Mouse (Mus musculus) liver, embryonic 14 days (tissue): Measurements from ENCODE around the gene Pih1d2. TPM values are rescaled to one million over a fixed set of nuclear protein-coding genes. Genes with fewer than 3 reads are reported as not detected.

Experiments used
- polyA plus RNA-seq: library from polyadenylated mRNA; depleted of rRNA; stranded (reverse); fragments of >200 nt; gene quantifications from 2 replicates; pipeline ENCODE4 v1.2.3, GENCODE M21; 2012; rRNA removed

The Pih1d2 gene
- 0.81 and 1.0 TPM in 2 replicates for polyA plus RNA-seq

GRCm38 (mm10) chr9:50616766-50617603, at the start of gene Pih1d2, which contains the start of gene Nkapd1:
Gene Pih1d2, plus strand, starts transcription at chr9:50617321.
Gene Nkapd1, minus strand, starts transcription at chr9:50617464.

GRCm38 (mm10) chr9:50603189-50603997, 13.7 kb upstream of the Pih1d2 start, which contains the start of the genes Sdhd and Timm8b:
Gene Sdhd, minus strand, starts transcription at chr9:50603812.
Gene Timm8b, plus strand, starts transcription at chr9:50603910.

GRCm38 (mm10) chr9:50659392-50660217, 42.5 kb downstream of the Pih1d2 start, which contains the start of gene Dlat:
Gene Dlat, minus strand, starts transcription at chr9:50659780.

Other genes starting within 250 kb of the Pih1d2 start
- 0.17 and 0.23 TPM in 2 replicates for gene Plet1, start 122.8 kb upstream of the Pih1d2 start, polyA plus RNA-seq
- gene Pts, start 88.6 kb upstream of the Pih1d2 start, polyA plus RNA-seq: 23.3 and 25.3 TPM in 2 replicates
- 4.8 and 5.8 TPM in 2 replicates for gene Il18, start 62.5 kb upstream of the Pih1d2 start, polyA plus RNA-seq
- 0.21 and 0.35 TPM in 2 replicates for gene Bco2, start 62.1 kb upstream of the Pih1d2 start, polyA plus RNA-seq
- gene Tex12, start 56.0 kb upstream of the Pih1d2 start, polyA plus RNA-seq: not detected in 2 replicates
- gene Sdhd, start 13.5 kb upstream of the Pih1d2 start, polyA plus RNA-seq: 159 and 197 TPM in 2 replicates
- gene Timm8b, start 13.4 kb upstream of the Pih1d2 start, polyA plus RNA-seq: 155 and 158 TPM in 2 replicates
- 5.2 and 5.3 TPM in 2 replicates for gene Nkapd1, start 143 bp downstream of the Pih1d2 start, polyA plus RNA-seq
- 15.2 and 15.3 TPM in 2 replicates for gene Dlat, start 42.5 kb downstream of the Pih1d2 start, polyA plus RNA-seq
- gene Dixdc1, start 122.2 kb downstream of the Pih1d2 start, polyA plus RNA-seq: 0.62 and 0.83 TPM in 2 replicates
- 1.9 and 2.2 TPM in 2 replicates for gene 2310030G06Rik, start 129.2 kb downstream of the Pih1d2 start, polyA plus RNA-seq
- gene Cryab, start 134.0 kb downstream of the Pih1d2 start, polyA plus RNA-seq: 1.8 and 3.2 TPM in 2 replicates
- gene Hspb2, start 135.0 kb downstream of the Pih1d2 start, polyA plus RNA-seq: 0.22 and 1.2 TPM in 2 replicates
- 5.0 and 5.7 TPM in 2 replicates for gene Fdxacb1, start 150.9 kb downstream of the Pih1d2 start, polyA plus RNA-seq
- gene Alg9, start 157.7 kb downstream of the Pih1d2 start, polyA plus RNA-seq: 9.5 and 10.7 TPM in 2 replicates
- 10.6 and 13.0 TPM in 2 replicates for gene 1110032A03Rik, start 158.2 kb downstream of the Pih1d2 start, polyA plus RNA-seq
- 23.1 and 32.1 TPM in 2 replicates for gene Ppp2r1b, start 228.0 kb downstream of the Pih1d2 start, polyA plus RNA-seq